Mouse (Mus musculus) bone marrow, adult 2 months (tissue): ENCODE data around the gene Nek7. TPM values are rescaled to one million over a fixed set of nuclear protein-coding genes. Genes with fewer than 3 reads are reported as not detected.
A peak's percentile ranks its signal among the peaks of the same experiment; 100 is the strongest.

Source experiments
- H3K27ac ChIP-seq: fragments of 200-500 bp; 2 replicates; pipeline ENCODE4 v1.5.1; 2012; ENCODE audit warnings: low read depth, mild to moderate bottlenecking, control low read depth, inconsistent platforms, low read length; ENCODE audit not compliant: control insufficient read depth, poor library complexity, insufficient read depth
- H3K4me1 ChIP-seq: fragments of 200-500 bp; 2 replicates; pipeline ENCODE4 v1.6.1; 2011; ENCODE audit warnings: low read length; ENCODE audit not compliant: control insufficient read depth, insufficient read depth
- H3K4me3 ChIP-seq: fragments of 200-500 bp; replicated peaks from 2 replicates; pipeline ENCODE3; 2011; ENCODE audit warnings: mild to moderate bottlenecking, low read depth, low read length, control low read depth; ENCODE audit not compliant: control insufficient read depth
- CTCF ChIP-seq: fragments of 200-500 bp; IDR thresholded peaks from 2 replicates; pipeline ENCODE4 v1.5.1; 2011; ENCODE audit warnings: low read length, control low read depth; ENCODE audit not compliant: control insufficient read depth, insufficient read depth
- POLR2A ChIP-seq: fragments of 200-500 bp; IDR thresholded peaks from 2 replicates; pipeline ENCODE4 v1.6.1; 2011; ENCODE audit warnings: low read depth, mild to moderate bottlenecking, control low read depth, low read length, borderline replicate concordance; ENCODE audit not compliant: control insufficient read depth
- WGBS: fragments of 180-500 bp; shearing (Covaris S2); methylation state at CpG from one replicate; pipeline ENCODE4 v1.1.7; 2018; 5-methylcytosine and 5-hydroxymethylcytosine counted together
- polyA plus RNA-seq: library from polyadenylated mRNA; stranded (reverse); fragments of >200 nt; gene quantifications from 2 replicates; pipeline ENCODE4 v1.2.4, GENCODE M21; 2011; ENCODE audit warnings: low replicate concordance; ENCODE audit not compliant: missing spikeins, insufficient read depth, insufficient read length

Gene Nek7
- polyA plus RNA-seq, result 6.5 and 11.3 TPM in 2 replicates

GRCm38 (mm10) chr1:138619996-138620461, at the start of gene Nek7:
Gene Nek7 (minus strand): TSS chr1:138620141.
- peak within 1 kb of the TSS; percentile 98 for H3K27ac ChIP-seq
- TF ChIP-seq CTCF (no peak), POLR2A (no peak)
- 3% methylated on average over 11 of the region's 11 CpGs for WGBS
- peaks cover 2% of the 10 kb centered on the region; the same call in 1 of the 2 replicates for H3K4me1 ChIP-seq
- H3K4me3 ChIP-seq, result peak within 1 kb of the TSS; percentile 100

- no peak overlapping the region for H3K4me3 ChIP-seq
- no peaks in the 10 kb centered on the region for H3K4me1 ChIP-seq
- TF ChIP-seq CTCF (no peak), POLR2A (no peak)
- H3K27ac ChIP-seq, result no peak overlapping the region
- 75% methylated on average over 2 of the region's 2 CpGs for WGBS
Measured at GRCm38 (mm10) chr1:138662342-138662741, 42.4 kb upstream of the Nek7 start.

DNA sequence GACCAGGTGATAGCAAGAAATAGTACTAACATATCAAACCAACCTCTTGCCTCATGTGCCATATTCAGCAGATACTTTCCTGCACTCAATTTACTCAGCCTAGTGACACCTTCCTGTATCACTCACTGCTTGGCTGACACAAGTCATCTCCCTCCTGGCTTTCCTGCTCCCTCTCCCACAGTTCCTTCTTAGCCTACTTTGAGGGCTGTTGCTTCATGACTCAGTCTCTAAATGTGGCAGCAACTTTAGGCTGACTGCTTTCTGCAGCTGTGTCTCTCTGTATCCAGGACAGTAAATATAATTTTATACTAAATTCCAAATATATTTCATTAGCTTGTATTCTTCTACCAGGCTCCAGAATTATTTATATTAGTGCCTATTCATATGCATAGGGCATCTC, 34.3 kb upstream of the Nek7 start:
- H3K27ac ChIP-seq, result no peak overlapping the region
- TF ChIP-seq POLR2A (no peak), CTCF (no peak)
- H3K4me3 ChIP-seq, result no peak overlapping the region
- no peaks in the 10 kb centered on the region for H3K4me1 ChIP-seq

- H3K4me1 ChIP-seq, result no peaks in the 10 kb centered on the region
- no peak overlapping the region for H3K27ac ChIP-seq
- TF ChIP-seq POLR2A (no peak), CTCF (no peak)
- WGBS, result 50% methylated on average over 3 of the region's 3 CpGs
- no peak overlapping the region for H3K4me3 ChIP-seq
Measured at GRCm38 (mm10) chr1:138644991-138645390, 25.1 kb upstream of the Nek7 start.

DNA sequence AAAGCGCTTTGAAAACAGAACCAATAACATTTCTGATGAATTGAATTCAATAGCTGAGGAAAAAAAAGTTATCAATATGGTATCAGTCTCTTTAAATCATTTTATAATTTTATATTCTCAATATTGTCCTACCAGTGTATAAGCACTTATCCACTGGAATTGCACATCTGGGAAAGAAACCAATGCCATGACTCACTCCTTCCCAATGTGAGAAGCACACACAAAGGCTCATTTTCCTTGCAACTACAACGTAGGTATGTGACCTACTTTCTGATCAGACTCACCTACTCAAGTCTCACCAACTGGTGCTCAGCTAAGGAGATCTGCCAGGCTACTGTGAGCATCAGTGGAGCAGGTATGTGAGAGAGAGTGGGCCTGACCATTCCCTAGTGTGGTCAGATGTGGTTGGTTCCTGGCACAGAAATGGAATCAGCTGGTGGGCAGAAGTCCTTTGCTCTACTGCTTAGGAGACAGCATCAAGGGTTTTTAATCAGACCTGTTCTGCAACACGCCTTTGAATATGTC, 23.4 kb upstream of the Nek7 start:
- TF ChIP-seq CTCF (no peak), POLR2A (no peak)
- no peak overlapping the region for H3K4me3 ChIP-seq
- WGBS, result 74% methylated on average over 3 of the region's 3 CpGs
- H3K4me1 ChIP-seq, result no peaks in the 10 kb centered on the region
- H3K27ac ChIP-seq, result no peak overlapping the region

GRCm38 (mm10) chr1:138640934-138641461, 21.1 kb upstream of the Nek7 start:
- WGBS, result 67% methylated on average over 4 of the region's 4 CpGs
- TF ChIP-seq POLR2A (no peak), CTCF (no peak)
- Histone ChIP-seq H3K27ac (no peak overlapping the region), H3K4me3 (no peak overlapping the region), H3K4me1 (no peaks in the 10 kb centered on the region)

GRCm38 (mm10) chr1:138637850-138638249, 17.9 kb upstream of the Nek7 start:
- Histone ChIP-seq H3K27ac (no peak overlapping the region), H3K4me3 (no peak overlapping the region), H3K4me1 (no peaks in the 10 kb centered on the region)
- TF ChIP-seq POLR2A, result no peak
- peak; percentile 54 for TF ChIP-seq CTCF

DNA sequence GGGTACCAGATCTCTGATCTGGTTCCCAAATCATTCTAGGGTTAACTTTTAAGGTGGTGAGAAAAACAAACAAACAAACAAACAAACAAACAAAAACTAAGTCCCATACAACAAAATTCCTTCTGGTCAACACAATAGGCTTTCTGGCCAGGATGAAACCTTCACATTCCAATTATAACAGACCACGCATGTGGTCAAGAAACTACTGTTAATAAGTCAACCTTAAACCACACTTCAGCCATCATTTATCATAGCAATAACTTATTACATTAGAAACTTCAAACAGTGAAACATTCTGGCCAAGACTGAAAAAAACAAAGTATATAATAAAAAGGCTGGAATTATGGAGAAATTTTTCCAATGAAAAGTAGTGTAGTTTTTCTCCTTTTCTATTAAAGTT, 14.6 kb upstream of the Nek7 start:
- WGBS, result 92% methylated on average over 1 of the region's 1 CpGs
- Histone ChIP-seq H3K4me1 (no peaks in the 10 kb centered on the region), H3K4me3 (no peak overlapping the region), H3K27ac (no peak overlapping the region)
- TF ChIP-seq POLR2A (no peak), CTCF (no peak)
